Mouse (Mus musculus) limb, embryonic 11.5 days (tissue): Measurements from ENCODE around the gene L3mbtl2. TPM values are rescaled to one million over a fixed set of nuclear protein-coding genes. Genes with fewer than 3 reads are reported as not detected.
"Not testable (repeated sequence)": the region's sequence is repeated elsewhere in the genome, so short reads cannot be mapped to it uniquely, and the experiment has no call there.

Experiments used
- ATAC-seq: fragments of 200-750 bp; cut with Nextera tagmentation; 2 replicates; pipeline ENCODE4 v1.8.0; 2017; ENCODE audit warnings: low read depth; ENCODE audit not compliant: insufficient number of reproducible peaks, low FRiP score, low TSS enrichment
- DNase-seq: peaks from one replicate; pipeline ENCODE4 v3.0.0-alpha.2; 2015; ENCODE audit warnings: low spot score
- H3K27ac ChIP-seq: fragments of 300-500 bp; sonication (generic); replicated peaks from 2 replicates; pipeline ENCODE4 v1.5.1; 2014; ENCODE audit warnings: low read depth, mild to moderate bottlenecking, low read length
- H3K27me3 ChIP-seq: fragments of 300-500 bp; sonication (generic); 2 replicates; pipeline ENCODE4 v1.6.1; 2014; ENCODE audit warnings: mild to moderate bottlenecking, low read length, mixed read lengths; ENCODE audit not compliant: control insufficient read depth, insufficient read depth
- H3K36me3 ChIP-seq: fragments of 300-500 bp; sonication (generic); 2 replicates; pipeline ENCODE4 v1.6.1; 2014; ENCODE audit warnings: mild to moderate bottlenecking, low read length, moderate library complexity, mixed read lengths; ENCODE audit not compliant: control insufficient read depth, insufficient read depth
- H3K4me1 ChIP-seq: fragments of 300-500 bp; sonication (generic); 2 replicates; pipeline ENCODE4 v1.6.1; 2014; ENCODE audit warnings: low read length, mixed read lengths; ENCODE audit not compliant: control insufficient read depth, insufficient read depth
- H3K4me2 ChIP-seq: fragments of 300-500 bp; sonication (generic); 2 replicates; pipeline ENCODE4 v1.6.1; 2014; ENCODE audit warnings: low read depth, mild to moderate bottlenecking, moderate library complexity; ENCODE audit not compliant: severe bottlenecking
- H3K4me3 ChIP-seq: fragments of 300-500 bp; sonication (generic); 2 replicates; pipeline ENCODE4 v1.5.1; 2014; ENCODE audit warnings: low read depth, low read length
- H3K9ac ChIP-seq: fragments of 300-500 bp; sonication (generic); 2 replicates; pipeline ENCODE4 v1.6.1; 2014; ENCODE audit warnings: mild to moderate bottlenecking, low read length
- H3K9me3 ChIP-seq: fragments of 300-500 bp; sonication (generic); 2 replicates; pipeline ENCODE4 v1.6.1; 2016; ENCODE audit warnings: low read length; ENCODE audit not compliant: control insufficient read depth
- WGBS: fragments of 180-500 bp; shearing (Covaris S2); extraction: QIAGEN DNeasy Blood & Tissue Kit; methylation state at CpG from one replicate; pipeline ENCODE4 v1.1.7; 2014; 5-methylcytosine and 5-hydroxymethylcytosine counted together
- polyA plus RNA-seq: library from polyadenylated mRNA; unstranded; fragments of >200 nt; fragmentation: Nextera tagmentation; extraction: Ambion mirVana; gene quantifications from 2 replicates; pipeline ENCODE4 v1.2.1, GENCODE M21; 2014

Gene L3mbtl2
- polyA plus RNA-seq, 1 experiment from 2014 or later: 24.2 TPM

DNA sequence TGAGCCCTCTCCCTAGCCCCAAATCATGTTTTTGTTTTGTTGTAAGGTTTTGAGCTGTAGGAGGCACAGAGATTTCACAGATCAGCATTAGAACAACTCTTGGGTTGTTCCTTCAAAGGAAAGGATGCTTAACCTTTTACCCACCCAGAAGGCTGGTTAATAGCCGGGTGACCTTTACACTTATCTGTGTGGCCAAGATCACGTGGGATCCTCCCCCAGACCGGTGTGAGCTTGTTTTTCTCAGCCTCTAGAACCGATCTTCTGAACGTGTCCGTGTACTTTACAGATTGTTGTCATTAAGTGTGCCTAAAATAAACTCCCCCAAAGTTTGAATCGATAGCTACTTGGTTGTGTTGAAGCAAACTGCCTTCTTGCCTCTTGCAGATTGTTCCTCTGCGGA lies 36.9 kb downstream of the L3mbtl2 start:
- no peaks in the 10 kb centered on the region for H3K4me1 ChIP-seq
- WGBS: 79% methylated on average over 8 of the region's 8 CpGs
- H3K27ac ChIP-seq: no peak overlapping the region
- peaks cover 15% of the 10 kb centered on the region for H3K36me3 ChIP-seq
- no peak overlapping the region for H3K9ac ChIP-seq
- no peak overlapping the region for H3K4me2 ChIP-seq
- DNase-seq (no peak), ATAC-seq (no peak)
- no peak overlapping the region for H3K4me3 ChIP-seq
- no peaks in the 10 kb centered on the region for H3K9me3 ChIP-seq
- H3K27me3 ChIP-seq: 0 out of 2 replicates have a peak, but pooled peaks cover 2% of the 10 kb centered on the region

DNA sequence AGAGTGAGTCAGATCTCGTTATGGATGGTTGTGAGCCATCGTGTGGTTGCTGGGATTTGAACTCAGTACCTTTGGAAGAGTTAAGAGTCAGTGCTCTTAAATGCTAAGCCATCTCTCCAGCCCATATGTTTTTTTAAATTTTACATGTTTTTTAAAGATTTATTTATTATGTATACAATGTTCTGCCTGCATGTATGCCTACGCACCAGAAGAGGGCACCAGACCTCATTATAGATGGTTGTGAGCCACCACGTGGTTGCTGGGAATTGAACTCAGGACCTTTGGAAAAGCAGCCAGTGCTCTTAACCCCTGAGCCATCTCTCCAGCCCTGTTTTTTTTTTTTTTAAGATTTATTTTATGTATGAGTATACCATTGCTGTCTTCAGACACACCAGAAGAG lies 37.7 kb downstream of the L3mbtl2 start:
- WGBS: 76% methylated on average over 4 of the region's 4 CpGs
- H3K4me3 ChIP-seq, H3K9me3 ChIP-seq, ATAC-seq, H3K4me1 ChIP-seq, H3K27ac ChIP-seq, DNase-seq, H3K9ac ChIP-seq, H3K4me2 ChIP-seq, H3K27me3 ChIP-seq: not testable (repeated sequence)
- peaks cover 21% of the 10 kb centered on the region for H3K36me3 ChIP-seq

DNA sequence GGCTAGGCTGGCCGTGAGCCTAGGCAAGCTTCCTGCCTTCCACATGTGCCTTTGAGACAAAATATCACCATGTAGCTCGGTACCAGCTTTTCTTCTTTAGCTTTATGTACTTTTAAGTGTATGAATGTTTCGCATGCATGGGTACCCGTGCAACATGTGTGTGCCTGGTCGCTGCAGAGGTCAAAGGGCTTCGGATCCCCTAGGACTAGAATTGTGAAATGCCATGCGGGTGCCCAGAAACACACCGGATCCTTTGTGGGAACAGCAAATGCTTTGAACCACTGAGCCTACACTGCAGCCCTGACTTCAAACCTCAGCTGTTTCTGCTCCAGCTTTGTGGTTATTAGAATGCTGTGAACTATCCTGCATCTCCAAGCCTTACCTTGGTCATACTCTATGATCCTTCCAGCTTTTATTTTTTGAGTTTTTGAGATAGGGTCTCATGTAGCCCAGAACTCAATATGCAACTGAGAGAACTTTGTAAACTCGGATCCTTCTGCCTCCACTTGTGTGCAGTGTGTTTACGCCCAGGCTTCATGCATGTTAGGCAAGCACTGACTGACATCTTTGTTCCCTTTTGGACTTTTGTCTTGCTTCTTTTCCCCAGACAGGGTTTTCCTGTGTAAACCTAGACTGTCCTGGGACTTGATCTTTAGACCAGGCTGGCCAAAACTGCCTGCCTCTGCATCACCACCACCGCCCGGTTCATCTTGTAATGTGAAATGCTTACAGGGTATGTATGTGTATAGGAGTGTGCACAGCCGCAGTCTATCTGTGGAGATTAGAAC lies 38.8 kb downstream of the L3mbtl2 start:
- Histone ChIP-seq H3K9ac (no peak overlapping the region), H3K27ac (no peak overlapping the region), H3K4me1 (no peaks in the 10 kb centered on the region), H3K4me2 (no peak overlapping the region), H3K27me3 (no peaks in the 10 kb centered on the region), H3K4me3 (no peak overlapping the region), H3K36me3 (peaks cover 22% of the 10 kb centered on the region), H3K9me3 (no peaks in the 10 kb centered on the region)
- DNase-seq (no peak), ATAC-seq (no peak)
- 91% methylated on average over 13 of the region's 13 CpGs for WGBS

DNA sequence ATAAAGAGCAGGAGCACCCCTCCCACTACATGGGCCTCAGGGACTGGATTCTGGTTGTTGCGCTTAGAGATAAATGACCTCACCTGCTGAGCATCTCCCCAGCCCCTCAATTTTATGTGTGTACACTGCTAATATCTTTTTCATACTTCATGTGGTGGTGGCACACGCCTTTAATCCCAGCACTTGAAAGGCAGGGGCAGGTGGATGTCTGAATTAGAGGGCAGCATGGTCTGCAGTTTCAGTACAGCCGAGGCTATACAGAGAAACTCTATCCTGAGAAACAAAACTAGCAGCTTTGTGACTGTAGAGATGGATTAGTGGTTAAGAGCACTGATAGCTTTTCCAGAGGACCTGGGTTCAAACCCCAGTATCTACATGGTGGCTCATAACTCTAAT lies 39.4 kb downstream of the L3mbtl2 start:
- WGBS: 90% methylated on average over 3 of the region's 3 CpGs
- Histone ChIP-seq H3K27me3 (no peaks in the 10 kb centered on the region), H3K36me3 (peaks cover 22% of the 10 kb centered on the region), H3K9ac (no peak overlapping the region), H3K27ac (no peak overlapping the region), H3K4me3 (no peak overlapping the region), H3K4me2 (no peak overlapping the region), H3K9me3 (no peaks in the 10 kb centered on the region), H3K4me1 (no peaks in the 10 kb centered on the region)
- no peak for ATAC-seq
- no peak for DNase-seq

DNA sequence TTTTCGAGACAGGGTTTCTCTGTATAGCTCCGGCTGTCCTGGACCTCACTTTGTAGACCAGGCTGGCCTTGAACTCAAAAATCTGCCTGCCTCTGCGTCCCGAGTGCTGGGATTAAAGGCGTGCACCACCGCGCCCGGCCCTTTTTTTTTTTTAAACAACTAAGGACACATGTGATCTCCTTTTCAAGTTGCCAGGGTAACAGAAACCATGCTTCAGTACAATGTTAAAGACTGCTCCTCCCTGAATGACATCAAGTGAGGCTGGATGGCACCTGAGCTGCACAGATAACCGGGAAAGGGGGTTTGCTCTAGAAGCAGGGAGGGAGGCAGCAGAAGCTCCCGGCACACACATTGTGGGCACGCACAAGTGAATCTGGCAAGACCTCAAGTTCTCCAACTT lies 45.3 kb downstream of the L3mbtl2 start:
- no peak overlapping the region for H3K4me3 ChIP-seq
- DNase-seq (no peak), ATAC-seq (no peak)
- H3K4me2 ChIP-seq: no peak overlapping the region
- H3K9me3 ChIP-seq: no peaks in the 10 kb centered on the region
- H3K9ac ChIP-seq: no peak overlapping the region
- peaks cover 57% of the 10 kb centered on the region for H3K36me3 ChIP-seq
- no peaks in the 10 kb centered on the region for H3K4me1 ChIP-seq
- WGBS: 93% methylated on average over 11 of the region's 11 CpGs
- H3K27me3 ChIP-seq: no peaks in the 10 kb centered on the region
- H3K27ac ChIP-seq: no peak overlapping the region

DNA sequence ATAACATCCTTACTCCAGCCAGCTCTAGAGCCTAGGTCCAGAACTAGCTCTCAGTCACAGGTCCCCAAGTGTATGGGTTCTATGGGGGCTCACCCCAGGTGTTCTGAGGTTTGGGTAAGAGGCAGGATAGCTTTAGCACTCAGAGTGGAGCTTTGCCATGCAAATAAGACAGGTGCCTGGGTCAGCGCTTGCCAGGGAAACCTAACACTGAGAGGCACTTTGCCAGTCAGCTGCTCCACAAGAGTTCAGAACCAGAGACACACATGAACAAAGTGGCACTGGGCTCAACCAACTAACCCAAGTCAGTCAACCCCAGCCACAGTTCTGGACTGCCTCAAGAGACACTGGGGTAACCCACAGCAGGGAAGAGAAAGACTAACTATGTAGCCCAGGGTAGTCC lies 46.0 kb downstream of the L3mbtl2 start:
- no peak overlapping the region for H3K4me3 ChIP-seq
- no peak overlapping the region for H3K4me2 ChIP-seq
- 100% methylated on average over 1 of the region's 1 CpGs for WGBS
- no peak overlapping the region for H3K27ac ChIP-seq
- no peaks in the 10 kb centered on the region for H3K4me1 ChIP-seq
- no peaks in the 10 kb centered on the region for H3K27me3 ChIP-seq
- H3K9ac ChIP-seq: no peak overlapping the region
- ATAC-seq (no peak), DNase-seq (no peak)
- H3K9me3 ChIP-seq: no peaks in the 10 kb centered on the region
- peaks cover 57% of the 10 kb centered on the region for H3K36me3 ChIP-seq

DNA sequence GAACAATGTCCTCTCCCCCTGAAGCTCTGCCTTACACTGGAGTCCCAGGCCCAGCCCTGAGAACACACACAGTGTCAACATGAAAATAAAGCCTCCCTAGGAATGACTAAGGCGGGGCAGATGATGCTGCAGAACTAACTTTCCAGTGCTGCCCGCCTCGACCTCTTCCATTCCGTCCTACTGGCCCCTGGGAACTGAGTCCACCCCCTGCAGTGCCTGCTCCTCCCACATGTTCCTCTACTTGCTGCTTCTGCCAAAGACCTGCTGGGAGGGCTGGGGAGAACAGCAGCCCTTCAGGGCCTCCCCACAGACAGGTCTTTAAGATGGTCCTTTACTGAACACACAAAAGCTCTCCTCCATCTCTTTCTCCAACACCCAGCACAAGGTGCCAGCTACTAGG lies 47.1 kb downstream of the L3mbtl2 start:
- Histone ChIP-seq H3K4me3 (no peak overlapping the region), H3K4me1 (no peaks in the 10 kb centered on the region), H3K9ac (no peak overlapping the region), H3K9me3 (no peaks in the 10 kb centered on the region), H3K4me2 (no peak overlapping the region), H3K27me3 (no peaks in the 10 kb centered on the region), H3K36me3 (peaks cover 52% of the 10 kb centered on the region), H3K27ac (no peak overlapping the region)
- DNase-seq: no peak
- no peak for ATAC-seq
- 82% methylated on average over 4 of the region's 4 CpGs for WGBS

DNA sequence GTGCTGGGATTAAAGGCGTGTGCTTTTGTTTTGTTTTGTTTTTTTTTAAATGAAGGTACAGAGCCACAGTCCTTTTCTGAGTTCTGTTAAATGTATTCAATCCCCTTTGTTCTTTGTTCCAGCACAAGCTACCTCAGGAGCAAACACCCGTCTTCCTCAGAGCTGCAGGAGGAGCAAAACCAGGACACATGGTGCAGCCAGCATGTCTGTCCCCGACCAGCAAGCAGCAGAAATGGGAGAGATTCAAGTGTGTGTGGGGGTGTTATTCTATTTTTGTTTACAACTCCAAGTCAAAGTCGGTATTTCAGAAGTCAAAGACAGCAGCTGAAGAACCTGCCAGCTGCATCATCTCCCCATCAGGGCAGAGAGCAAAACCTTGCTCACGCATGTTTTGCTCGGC lies 50.1 kb downstream of the L3mbtl2 start:
- H3K4me1 ChIP-seq: no peaks in the 10 kb centered on the region
- no peaks in the 10 kb centered on the region for H3K27me3 ChIP-seq
- ATAC-seq (no peak), DNase-seq (no peak)
- H3K27ac ChIP-seq: no peak overlapping the region
- no peak overlapping the region for H3K4me3 ChIP-seq
- no peak overlapping the region for H3K9ac ChIP-seq
- WGBS: 92% methylated on average over 6 of the region's 6 CpGs
- H3K36me3 ChIP-seq: peaks cover 63% of the 10 kb centered on the region
- no peak overlapping the region for H3K4me2 ChIP-seq
- no peaks in the 10 kb centered on the region for H3K9me3 ChIP-seq
